Mouse (Mus musculus) liver, adult 2 months (tissue): ENCODE measurements around the gene Ube4b. TPM values are rescaled to one million over a fixed set of nuclear protein-coding genes. Genes with fewer than 3 reads are reported as not detected.

Source experiments
- DNase-seq: peaks from one replicate; pipeline ENCODE4 v3.0.0-alpha.2; 2011; ENCODE audit warnings: low read depth, low spot score; ENCODE audit errors: extremely low read depth
- H3K27ac ChIP-seq: fragments of 200-500 bp; replicated peaks from 2 replicates; pipeline ENCODE4 v1.5.1; 2012; ENCODE audit warnings: low read depth, mild to moderate bottlenecking, control low read depth, inconsistent platforms, low read length; ENCODE audit not compliant: insufficient read depth
- H3K27me3 ChIP-seq: fragments of 200-500 bp; 2 replicates; pipeline ENCODE4 v1.6.1; 2012; ENCODE audit warnings: mild to moderate bottlenecking, moderate library complexity, low read length, inconsistent platforms; ENCODE audit not compliant: control insufficient read depth, insufficient read depth
- H3K36me3 ChIP-seq: fragments of 200-500 bp; 2 replicates; pipeline ENCODE4 v1.6.1; 2012; ENCODE audit warnings: low read length, inconsistent platforms; ENCODE audit not compliant: control insufficient read depth, insufficient read depth
- H3K4me1 ChIP-seq: fragments of 200-500 bp; 2 replicates; pipeline ENCODE4 v1.6.1; 2011; ENCODE audit warnings: low read length; ENCODE audit not compliant: control insufficient read depth, insufficient read depth
- H3K4me3 ChIP-seq: fragments of 200-500 bp; 2 replicates; pipeline ENCODE4 v1.5.1; 2011; ENCODE audit warnings: low read depth, mild to moderate bottlenecking, control low read depth, low read length, moderate library complexity; ENCODE audit not compliant: insufficient read depth
- H3K79me2 ChIP-seq: fragments of 200-500 bp; 2 replicates; pipeline ENCODE4 v1.6.1; 2012; ENCODE audit warnings: inconsistent platforms, mild to moderate bottlenecking, low read length, moderate library complexity; ENCODE audit not compliant: control insufficient read depth, insufficient read depth
- H3K9ac ChIP-seq: fragments of 200-500 bp; 2 replicates; pipeline ENCODE4 v1.6.1; 2012; ENCODE audit warnings: low read depth, mild to moderate bottlenecking, control low read depth, inconsistent platforms, low read length
- CTCF ChIP-seq: fragments of 200-500 bp; IDR thresholded peaks from 2 replicates; pipeline ENCODE4 v1.5.1; 2011; ENCODE audit warnings: low read depth, low read length, control low read depth
- POLR2A ChIP-seq: fragments of 200-500 bp; IDR thresholded peaks from 2 replicates; pipeline ENCODE4 v1.6.1; 2011; ENCODE audit warnings: low read length, control low read depth; ENCODE audit not compliant: insufficient read depth; ENCODE audit errors: extremely low read depth
- WGBS: fragments of 180-500 bp; shearing (Covaris S2); methylation state at CpG from one replicate; pipeline ENCODE4 v1.1.7; 2018; 5-methylcytosine and 5-hydroxymethylcytosine counted together
- polyA plus RNA-seq: library from polyadenylated mRNA; depleted of rRNA; stranded (reverse); fragments of >200 nt; gene quantifications from 2 replicates; pipeline ENCODE4 v1.2.3, GENCODE M21; 2012
- total RNA-seq: library from RNA; depleted of rRNA; stranded (reverse); fragments of >200 nt; gene quantifications from 2 replicates; pipeline ENCODE4 v1.2.3, GENCODE M21; 2014

Ube4b gene
- total and polyA plus RNA-seq, 2 experiments, result 23.3 to 30.0 TPM

- H3K4me1 ChIP-seq, result no peaks in the 10 kb centered on the region
- 94% methylated on average over 7 of the region's 7 CpGs for WGBS
- H3K9ac ChIP-seq, result no peak overlapping the region
- no peak overlapping the region for H3K27ac ChIP-seq
- H3K4me3 ChIP-seq, result no peak overlapping the region
- H3K27me3 ChIP-seq, result no peaks in the 10 kb centered on the region
- H3K79me2 ChIP-seq, result no peaks in the 10 kb centered on the region
- no peak for DNase-seq
- TF ChIP-seq CTCF, result no peak
- TF ChIP-seq POLR2A, result no peak
- peaks cover 52% of the 10 kb centered on the region for H3K36me3 ChIP-seq
These were observed 93.8 kb downstream of the Ube4b start for GRCm38 (mm10) chr4:149332726-149333125.

GRCm38 (mm10) chr4:149330495-149330894 is 96.1 kb downstream of the Ube4b start:
- no peaks in the 10 kb centered on the region for H3K27me3 ChIP-seq
- peaks cover 46% of the 10 kb centered on the region for H3K36me3 ChIP-seq
- no peaks in the 10 kb centered on the region for H3K4me1 ChIP-seq
- H3K4me3 ChIP-seq, result no peak overlapping the region
- H3K79me2 ChIP-seq, result no peaks in the 10 kb centered on the region
- WGBS, result 98% methylated on average over 5 of the region's 5 CpGs
- DNase-seq, result no peak
- no peak overlapping the region for H3K9ac ChIP-seq
- TF ChIP-seq POLR2A (no peak), CTCF (peak; percentile 25; the same call in 1 of the 2 replicates)
- no peak overlapping the region for H3K27ac ChIP-seq

GRCm38 (mm10) chr4:149328735-149329134 is 97.8 kb downstream of the Ube4b start:
- Histone ChIP-seq H3K27me3 (no peaks in the 10 kb centered on the region), H3K9ac (no peak overlapping the region), H3K27ac (no peak overlapping the region), H3K36me3 (peaks cover 32% of the 10 kb centered on the region), H3K4me1 (peaks cover 3% of the 10 kb centered on the region), H3K79me2 (no peaks in the 10 kb centered on the region), H3K4me3 (no peak overlapping the region)
- TF ChIP-seq POLR2A (no peak), CTCF (no peak)
- DNase-seq, result no peak
- 90% methylated on average over 4 of the region's 4 CpGs for WGBS

- TF ChIP-seq POLR2A (no peak), CTCF (no peak)
- 95% methylated on average over 7 of the region's 7 CpGs for WGBS
These were observed 99.3 kb downstream of the Ube4b start for GRCm38 (mm10) chr4:149327281-149327680.

GRCm38 (mm10) chr4:149325411-149326162 is 101.0 kb downstream of the Ube4b start:
- no peaks in the 10 kb centered on the region for H3K79me2 ChIP-seq
- peaks cover 4% of the 10 kb centered on the region for H3K4me1 ChIP-seq
- peak; percentile 57 for DNase-seq
- no peaks in the 10 kb centered on the region for H3K27me3 ChIP-seq
- H3K4me3 ChIP-seq, result no peak overlapping the region
- 57% methylated on average over 10 of the region's 10 CpGs for WGBS
- H3K9ac ChIP-seq, result no peak overlapping the region
- no peak overlapping the region for H3K27ac ChIP-seq
- H3K36me3 ChIP-seq, result peaks cover 20% of the 10 kb centered on the region
- TF ChIP-seq CTCF (no peak), POLR2A (no peak)

More at GRCm38 (mm10) chr4:149327281-149327680, 99.3 kb downstream of the Ube4b start:
- Histone ChIP-seq H3K27ac (no peak overlapping the region), H3K9ac (no peak overlapping the region), H3K4me3 (no peak overlapping the region), H3K27me3 (no peaks in the 10 kb centered on the region), H3K36me3 (peaks cover 30% of the 10 kb centered on the region), H3K79me2 (no peaks in the 10 kb centered on the region), H3K4me1 (peaks cover 4% of the 10 kb centered on the region)
- no peak for DNase-seq

- Histone ChIP-seq H3K4me3 (no peak overlapping the region), H3K27me3 (no peaks in the 10 kb centered on the region), H3K4me1 (peaks cover 4% of the 10 kb centered on the region), H3K27ac (no peak overlapping the region), H3K9ac (no peak overlapping the region), H3K36me3 (peaks cover 8% of the 10 kb centered on the region), H3K79me2 (no peaks in the 10 kb centered on the region)
- peak; percentile 69 for DNase-seq
- 23% methylated on average over 16 of the region's 16 CpGs for WGBS
- TF ChIP-seq CTCF (no peak), POLR2A (no peak)
These were observed 102.8 kb downstream of the Ube4b start for GRCm38 (mm10) chr4:149323730-149324129.
